Comparison of ENCODE assay signal across 15 mouse cellular contexts in the genomic region with DNA sequence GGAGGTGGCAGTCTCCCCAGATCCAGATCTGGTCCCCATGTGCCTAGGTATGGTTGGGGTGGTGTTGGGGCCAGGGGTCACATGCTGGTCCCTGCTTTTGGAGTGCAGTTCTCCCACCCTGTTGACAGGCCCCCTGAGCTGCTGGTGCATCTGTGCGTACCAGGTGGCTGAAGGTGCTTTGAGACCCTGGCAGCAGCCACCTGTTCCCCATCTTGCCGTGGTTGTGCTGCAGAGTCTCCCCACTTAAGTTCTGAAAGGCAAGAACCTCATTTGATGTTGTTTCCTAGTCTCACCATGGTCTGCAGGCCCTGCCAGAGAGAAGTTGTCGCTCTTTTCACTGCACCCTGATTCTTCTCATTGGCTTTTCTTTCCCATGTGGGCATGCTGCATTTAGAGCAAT.
"Had no signal": no experiment of that assay in that cellular context is flagged by ENCODE, and none has a peak within 500 bp of the region (broad histone marks: within the 10 kb centered on the region; RNA-seq: fewer than 3 reads in every experiment).

No protein-coding gene starts in this region.

- H3K27ac ChIP-seq: intestine, embryonic 15.5 days; kidney, embryonic 15.5 days; liver, embryonic 13.5 days; midbrain, embryonic 12.5 days; neural tube, embryonic 13.5 days had no signal

- DNase-seq: kidney, adult 11 months; kidney, adult 8-10 months; kidney, postnatal 10 days; kidney, postnatal 36 days; layer of hippocampus, adult 9-11 months; liver, embryonic 13.5 days; lung, adult 2 months; lung, postnatal 14 days; lung, postnatal 4 days; retina, postnatal 1 day had no signal

- H3K4me3 ChIP-seq: intestine, embryonic 15.5 days; kidney, embryonic 15.5 days; liver, embryonic 13.5 days; midbrain, embryonic 12.5 days; myocyte; neural tube, embryonic 13.5 days had no signal
